Mouse (Mus musculus) monocyte, adult 2 months (primary cell): ENCODE measurements around the gene Tex52.

Experiments
- DNase-seq, 2 experiments: peaks; one replicate each; pipeline ENCODE4 v3.0.0; 2022; ENCODE audit warnings: low spot score in 2 of 2, low read depth in 1 of 2

Gene Tex52

GRCm38 (mm10) chr6:128425046-128425445 is 49.8 kb downstream of the Tex52 start:
- DNase-seq = no peak

DNA sequence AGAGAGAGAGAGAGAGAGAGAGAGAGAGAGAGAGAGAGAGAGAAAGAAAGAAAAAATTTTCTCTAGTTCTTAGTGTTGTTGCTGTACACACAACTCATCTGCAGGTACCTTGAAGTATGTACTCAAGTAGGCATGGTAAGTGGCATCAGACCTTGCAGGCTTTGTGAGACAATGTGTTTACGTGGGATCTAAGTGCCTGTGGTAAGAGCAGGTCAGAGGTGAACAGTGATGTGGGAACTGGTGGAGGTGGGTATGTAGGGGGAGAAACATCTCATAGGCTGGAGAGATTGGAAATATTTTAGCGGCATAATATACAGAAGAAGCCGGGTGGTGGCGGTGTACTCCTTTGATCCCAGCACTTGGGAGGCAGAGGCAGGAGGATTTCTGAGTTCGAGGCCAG is 52.3 kb downstream of the Tex52 start:
- no peak for DNase-seq

GRCm38 (mm10) chr6:128429300-128429699 is 54.0 kb downstream of the Tex52 start:
- no peak for DNase-seq

GRCm38 (mm10) chr6:128429826-128430225 is 54.6 kb downstream of the Tex52 start:
- no peak for DNase-seq

- DNase-seq = no peak
Measured at GRCm38 (mm10) chr6:128432356-128432915, 57.2 kb downstream of the Tex52 start.

DNA sequence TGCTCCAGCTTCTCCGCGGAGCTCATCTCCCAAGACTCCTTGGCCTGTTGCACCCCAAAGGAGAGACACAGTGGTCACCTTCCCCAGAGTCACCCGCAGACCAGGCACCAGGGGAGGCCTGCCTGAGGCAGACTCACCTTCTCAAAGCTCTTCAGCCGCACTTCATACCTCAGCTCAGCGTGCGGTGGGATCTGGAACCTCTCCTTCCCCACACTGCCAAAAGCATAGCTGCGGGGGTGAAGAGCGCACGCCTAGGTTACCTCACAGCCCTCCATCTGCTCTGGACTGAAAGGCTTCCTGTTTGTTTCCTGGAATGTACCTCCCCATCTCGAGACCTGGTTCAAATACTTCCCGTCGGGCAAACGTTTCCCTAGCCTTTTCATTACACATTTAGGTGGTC is 58.3 kb downstream of the Tex52 start:
- DNase-seq = no peak
